Mouse (Mus musculus) heart, embryonic 10.5 days (tissue): ENCODE data around the gene Hibadh. TPM values are rescaled to one million over a fixed set of nuclear protein-coding genes. Genes with fewer than 3 reads are reported as not detected.
A peak's percentile ranks its signal among the peaks of the same experiment; 100 is the strongest.
"Not testable (repeated sequence)": the region's sequence is repeated elsewhere in the genome, so short reads cannot be mapped to it uniquely, and the experiment has no call there.

Experiments used
- DNase-seq: peaks from one replicate; pipeline ENCODE4 v3.0.0-alpha.2; 2017; ENCODE audit warnings: low spot score
- H3K27ac ChIP-seq: fragments of 300-500 bp; sonication (generic); 2 replicates; pipeline ENCODE4 v1.5.1; 2016; ENCODE audit warnings: mild to moderate bottlenecking
- H3K27me3 ChIP-seq: fragments of 300-500 bp; sonication (generic); 2 replicates; pipeline ENCODE4 v1.6.1; 2016; ENCODE audit warnings: mild to moderate bottlenecking; ENCODE audit not compliant: poor library complexity, insufficient read depth, severe bottlenecking
- H3K36me3 ChIP-seq: fragments of 300-500 bp; sonication (generic); 2 replicates; pipeline ENCODE4 v1.6.1; 2016; ENCODE audit warnings: mild to moderate bottlenecking, moderate library complexity
- H3K4me1 ChIP-seq: fragments of 300-500 bp; sonication (generic); 2 replicates; pipeline ENCODE4 v1.6.1; 2016; ENCODE audit warnings: mild to moderate bottlenecking
- H3K4me3 ChIP-seq: fragments of 300-500 bp; sonication (generic); 2 replicates; pipeline ENCODE4 v1.5.1; 2016; ENCODE audit warnings: mild to moderate bottlenecking, moderate library complexity
- H3K9me3 ChIP-seq: fragments of 300-500 bp; sonication (generic); 2 replicates; pipeline ENCODE4 v1.6.1; 2016; ENCODE audit warnings: mild to moderate bottlenecking, moderate library complexity
- WGBS: fragments of 180-500 bp; shearing (Covaris S2); methylation state at CpG from one replicate; pipeline ENCODE4 v1.1.7; 2016; 5-methylcytosine and 5-hydroxymethylcytosine counted together
- polyA plus RNA-seq: library from polyadenylated mRNA; unstranded; fragments of >200 nt; fragmentation: Nextera tagmentation; extraction: Ambion mirVana; gene quantifications from 2 replicates; pipeline ENCODE4 v1.2.1, GENCODE M21; 2016

The Hibadh gene
- polyA plus RNA-seq: 121 and 135 TPM in 2 replicates

GRCm38 (mm10) chr6:52640224-52640712 is at the start of gene Hibadh:
TSS of gene Hibadh (minus strand) at chr6:52640389.
- no peaks in the 10 kb centered on the region for H3K27me3 ChIP-seq
- H3K36me3 ChIP-seq: no peaks in the 10 kb centered on the region
- H3K4me3 ChIP-seq: peak within 1 kb of the TSS; percentile 89
- peak; percentile 99 for DNase-seq
- peak within 1 kb of the TSS; percentile 96 for H3K27ac ChIP-seq
- under 1% methylated on average over 34 of the region's 34 CpGs for WGBS
- no peaks in the 10 kb centered on the region for H3K9me3 ChIP-seq
- peaks cover 20% of the 10 kb centered on the region; the same call in 1 of the 2 replicates for H3K4me1 ChIP-seq

DNA sequence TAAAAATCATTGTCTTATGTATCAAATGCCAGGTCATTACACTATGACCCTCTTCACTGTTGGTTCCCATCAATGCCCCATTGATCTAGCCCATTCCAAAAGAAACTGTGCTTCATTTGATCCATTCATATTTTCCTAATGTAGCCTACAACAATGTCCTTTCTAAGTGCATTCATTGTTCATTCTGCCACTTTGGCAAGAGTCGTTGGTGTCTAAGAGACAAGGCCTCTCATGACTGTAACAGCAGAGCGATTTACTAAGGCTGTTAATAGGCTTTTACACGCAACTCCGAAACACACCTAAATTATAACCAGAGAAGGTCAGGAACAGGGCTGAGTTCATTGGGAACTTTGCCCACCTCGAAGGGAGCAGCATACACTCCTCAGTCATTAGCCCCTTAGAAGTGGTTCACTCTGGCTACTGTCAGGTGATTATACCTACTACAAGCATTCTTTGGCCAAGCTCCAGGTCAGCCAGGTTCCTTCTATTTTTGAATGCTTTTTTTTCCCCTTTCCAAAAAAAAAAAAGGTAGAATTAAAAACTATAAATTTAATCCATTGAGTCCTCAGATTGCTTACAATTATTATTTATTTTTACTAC is 46.8 kb upstream of the Hibadh start:
- H3K4me3 ChIP-seq: no peak overlapping the region
- H3K9me3 ChIP-seq: no peaks in the 10 kb centered on the region
- 86% methylated on average over 5 of the region's 5 CpGs for WGBS
- no peak overlapping the region for H3K27ac ChIP-seq
- H3K4me1 ChIP-seq: no peaks in the 10 kb centered on the region
- no peaks in the 10 kb centered on the region for H3K36me3 ChIP-seq
- no peaks in the 10 kb centered on the region for H3K27me3 ChIP-seq
- DNase-seq: no peak

DNA sequence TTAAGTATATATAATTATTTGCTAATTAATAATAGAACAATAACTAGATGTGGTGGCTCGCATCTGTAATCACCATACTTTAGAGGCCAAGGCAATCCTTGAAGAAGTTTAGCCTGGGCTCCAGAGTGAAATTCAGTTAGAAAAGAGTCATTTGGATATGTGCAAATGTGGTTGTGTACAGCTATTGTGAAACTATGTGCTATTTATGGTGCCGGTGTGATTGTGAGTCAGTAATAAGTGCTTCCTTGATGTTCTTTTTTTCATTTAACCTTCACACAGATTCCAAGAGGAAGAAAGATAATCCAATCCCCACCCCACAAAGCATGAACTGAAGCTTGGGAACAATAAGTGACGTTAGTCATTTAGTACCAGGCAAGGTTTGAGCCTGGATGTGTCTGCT is 42.4 kb upstream of the Hibadh start:
- Histone ChIP-seq H3K4me3 (no peak overlapping the region), H3K27me3 (no peaks in the 10 kb centered on the region), H3K27ac (no peak overlapping the region), H3K4me1 (no peaks in the 10 kb centered on the region), H3K9me3 (no peaks in the 10 kb centered on the region), H3K36me3 (no peaks in the 10 kb centered on the region)
- peak; percentile 1 for DNase-seq
- 80% methylated on average over 3 of the region's 3 CpGs for WGBS

GRCm38 (mm10) chr6:52681847-52682485 is 41.8 kb upstream of the Hibadh start:
- H3K4me1 ChIP-seq: no peaks in the 10 kb centered on the region
- no peaks in the 10 kb centered on the region for H3K9me3 ChIP-seq
- peak; percentile 42 for DNase-seq
- no peak overlapping the region for H3K27ac ChIP-seq
- H3K36me3 ChIP-seq: no peaks in the 10 kb centered on the region
- no peaks in the 10 kb centered on the region for H3K27me3 ChIP-seq
- no peak overlapping the region for H3K4me3 ChIP-seq
- WGBS: 68% methylated on average over 6 of the region's 6 CpGs

- DNase-seq: peak; percentile 52
- Histone ChIP-seq H3K4me3 (no peak overlapping the region), H3K4me1 (no peaks in the 10 kb centered on the region), H3K27ac (no peak overlapping the region), H3K9me3 (no peaks in the 10 kb centered on the region), H3K27me3 (no peaks in the 10 kb centered on the region), H3K36me3 (no peaks in the 10 kb centered on the region)
- WGBS: 61% methylated on average over 8 of the region's 8 CpGs
Observed at GRCm38 (mm10) chr6:52680458-52681032, 40.4 kb upstream of the Hibadh start.

DNA sequence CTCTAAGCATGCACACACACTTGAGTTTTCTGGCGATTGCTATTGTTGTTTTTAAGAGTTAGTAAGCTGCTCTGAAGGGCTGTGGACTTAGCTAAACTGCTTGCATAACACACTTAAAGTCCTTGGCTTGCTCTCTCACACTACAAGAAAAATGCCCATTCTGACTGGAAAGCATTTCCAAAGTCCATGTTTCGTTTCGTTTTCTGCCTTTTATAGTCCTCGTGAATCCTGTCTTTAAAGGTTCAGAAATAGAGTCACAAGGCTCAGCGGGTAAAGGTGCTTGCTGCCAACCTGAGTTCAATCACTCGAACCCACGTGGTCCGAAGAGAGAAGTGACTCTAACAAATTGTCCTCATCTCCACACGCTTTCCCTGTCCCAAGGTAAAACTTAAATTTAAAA is 39.4 kb upstream of the Hibadh start:
- no peak overlapping the region for H3K4me3 ChIP-seq
- H3K4me1 ChIP-seq: no peaks in the 10 kb centered on the region
- H3K27ac ChIP-seq: no peak overlapping the region
- no peaks in the 10 kb centered on the region for H3K27me3 ChIP-seq
- H3K36me3 ChIP-seq: no peaks in the 10 kb centered on the region
- no peaks in the 10 kb centered on the region for H3K9me3 ChIP-seq
- DNase-seq: no peak
- 79% methylated on average over 9 of the region's 9 CpGs for WGBS

- not testable (repeated sequence) for H3K4me1 ChIP-seq, H3K27ac ChIP-seq
Observed at GRCm38 (mm10) chr6:52677534-52677933, 37.3 kb upstream of the Hibadh start.

DNA sequence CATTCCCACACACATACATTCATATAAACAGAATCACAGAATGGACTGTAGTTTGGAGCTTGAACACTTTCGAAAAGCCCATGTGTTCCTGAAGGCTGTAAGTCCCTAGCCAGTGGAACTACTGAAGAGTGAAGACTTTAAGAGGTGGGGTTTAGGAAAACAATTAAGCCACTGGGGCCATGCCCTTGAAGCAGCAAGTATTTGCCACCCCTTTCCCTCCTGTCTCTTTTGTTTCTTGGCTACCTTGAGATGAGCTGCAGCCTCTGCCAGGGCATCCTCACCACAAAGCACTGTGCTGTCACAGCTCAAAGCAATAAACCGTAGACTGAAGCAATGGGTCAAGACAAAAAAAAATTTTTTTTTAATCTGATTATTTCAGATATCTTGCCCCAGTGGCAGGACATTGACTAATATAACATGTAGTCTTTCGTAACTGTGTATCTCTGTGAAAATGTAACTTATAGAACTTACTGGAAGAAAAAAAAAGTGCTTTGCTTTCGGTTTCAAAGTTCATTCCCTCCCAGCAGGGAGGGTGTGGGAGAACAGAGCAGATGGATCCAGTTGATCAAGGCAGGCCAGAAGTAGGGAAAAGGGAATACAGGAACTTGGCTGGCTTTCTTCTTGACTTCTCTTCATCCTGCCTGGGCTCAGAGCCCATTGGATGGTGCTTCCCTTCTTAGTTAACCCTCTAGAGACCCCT is 35.2 kb upstream of the Hibadh start:
- 74% methylated on average over 4 of the region's 4 CpGs for WGBS
- no peak for DNase-seq
- H3K36me3 ChIP-seq: no peaks in the 10 kb centered on the region
- H3K27ac ChIP-seq: no peak overlapping the region
- no peaks in the 10 kb centered on the region for H3K27me3 ChIP-seq
- no peaks in the 10 kb centered on the region for H3K4me1 ChIP-seq
- H3K4me3 ChIP-seq: no peak overlapping the region
- H3K9me3 ChIP-seq: no peaks in the 10 kb centered on the region

More at GRCm38 (mm10) chr6:52677534-52677933, 37.3 kb upstream of the Hibadh start:
- not testable (repeated sequence) for DNase-seq, H3K36me3 ChIP-seq, H3K9me3 ChIP-seq, H3K4me3 ChIP-seq, H3K27me3 ChIP-seq
- 80% methylated on average over 4 of the region's 4 CpGs for WGBS

GRCm38 (mm10) chr6:52674541-52674940 is 34.4 kb upstream of the Hibadh start:
- no peak for DNase-seq
- Histone ChIP-seq H3K4me3 (no peak overlapping the region), H3K9me3 (no peaks in the 10 kb centered on the region), H3K36me3 (no peaks in the 10 kb centered on the region), H3K4me1 (no peaks in the 10 kb centered on the region), H3K27ac (no peak overlapping the region), H3K27me3 (no peaks in the 10 kb centered on the region)
- WGBS: 77% methylated on average over 12 of the region's 12 CpGs

GRCm38 (mm10) chr6:52673706-52674105 is 33.5 kb upstream of the Hibadh start:
- Histone ChIP-seq H3K9me3 (no peaks in the 10 kb centered on the region), H3K36me3 (no peaks in the 10 kb centered on the region), H3K27ac (no peak overlapping the region), H3K4me1 (no peaks in the 10 kb centered on the region), H3K27me3 (no peaks in the 10 kb centered on the region), H3K4me3 (no peak overlapping the region)
- DNase-seq: no peak
- WGBS: 83% methylated on average over 7 of the region's 7 CpGs

- Histone ChIP-seq H3K27ac (no peak overlapping the region), H3K4me1 (no peaks in the 10 kb centered on the region), H3K4me3 (no peak overlapping the region), H3K9me3 (no peaks in the 10 kb centered on the region), H3K36me3 (no peaks in the 10 kb centered on the region), H3K27me3 (no peaks in the 10 kb centered on the region)
- 69% methylated on average over 2 of the region's 2 CpGs for WGBS
- no peak for DNase-seq
Observed at GRCm38 (mm10) chr6:52672539-52672938, 32.4 kb upstream of the Hibadh start.

DNA sequence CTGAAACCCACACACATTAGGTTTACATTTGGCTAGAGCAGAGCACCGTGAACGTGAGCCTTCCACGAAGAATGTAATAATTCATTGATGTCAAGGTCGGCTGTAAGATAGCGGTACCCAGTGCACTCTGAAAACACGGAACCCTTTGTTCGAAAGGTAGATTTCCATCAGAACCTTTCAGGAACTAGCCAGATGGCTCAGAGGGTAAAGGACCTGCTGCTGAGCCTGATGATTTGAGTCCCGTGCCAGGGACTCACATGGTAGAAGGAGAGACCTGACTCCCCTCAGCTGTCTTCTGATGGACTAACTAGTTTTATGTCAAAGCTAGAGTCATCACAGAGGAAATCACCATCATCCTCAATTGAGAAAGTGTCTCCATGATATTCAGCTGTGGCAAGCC is 31.6 kb upstream of the Hibadh start:
- no peaks in the 10 kb centered on the region for H3K4me1 ChIP-seq
- H3K27me3 ChIP-seq: no peaks in the 10 kb centered on the region
- H3K36me3 ChIP-seq: no peaks in the 10 kb centered on the region
- no peak for DNase-seq
- no peak overlapping the region for H3K4me3 ChIP-seq
- WGBS: 79% methylated on average over 8 of the region's 8 CpGs
- H3K9me3 ChIP-seq: no peaks in the 10 kb centered on the region
- no peak overlapping the region for H3K27ac ChIP-seq

- not testable (repeated sequence) for H3K9me3 ChIP-seq, DNase-seq, H3K4me1 ChIP-seq, H3K36me3 ChIP-seq, H3K4me3 ChIP-seq, H3K27ac ChIP-seq, H3K27me3 ChIP-seq
- 46% methylated on average over 2 of the region's 2 CpGs for WGBS
Observed at GRCm38 (mm10) chr6:52669878-52670277, 29.7 kb upstream of the Hibadh start.
